Mouse (Mus musculus) monocyte, adult 2 months (primary cell): ENCODE results near the gene Gm13283.
"Not testable (repeated sequence)": the region's sequence is repeated elsewhere in the genome, so short reads cannot be mapped to it uniquely, and the experiment has no call there.

ENCODE experiments used
- DNase-seq, 2 experiments: peaks; one replicate each; pipeline ENCODE4 v3.0.0; 2022; ENCODE audit warnings: low spot score in 2 of 2, low read depth in 1 of 2

Gene Gm13283

GRCm38 (mm10) chr4:88759610-88760268 is at the start of gene Gm13283:
Gene Gm13283 (plus strand): TSS chr4:88760119.
- not testable (repeated sequence) for DNase-seq

DNA sequence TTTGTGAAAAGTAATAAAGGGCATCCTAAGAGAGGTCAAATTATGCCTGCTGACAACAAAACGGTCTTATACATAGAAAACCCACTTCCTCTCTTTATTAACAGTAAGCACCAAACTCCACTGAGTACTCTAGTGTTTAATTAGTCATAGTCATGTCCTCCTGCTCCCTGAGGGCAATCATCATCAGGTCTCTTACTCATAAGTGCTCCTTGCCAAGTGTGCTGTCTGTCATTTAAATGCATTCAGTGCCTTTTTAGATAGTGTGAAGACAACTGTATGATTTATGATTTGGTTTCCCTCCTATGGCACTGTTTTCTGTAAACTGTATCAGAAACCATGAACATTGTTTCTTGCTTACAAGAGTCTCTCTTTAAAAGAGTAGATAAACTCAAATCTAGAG is 45.6 kb upstream of the Gm13283 start:
- no peak for DNase-seq

DNA sequence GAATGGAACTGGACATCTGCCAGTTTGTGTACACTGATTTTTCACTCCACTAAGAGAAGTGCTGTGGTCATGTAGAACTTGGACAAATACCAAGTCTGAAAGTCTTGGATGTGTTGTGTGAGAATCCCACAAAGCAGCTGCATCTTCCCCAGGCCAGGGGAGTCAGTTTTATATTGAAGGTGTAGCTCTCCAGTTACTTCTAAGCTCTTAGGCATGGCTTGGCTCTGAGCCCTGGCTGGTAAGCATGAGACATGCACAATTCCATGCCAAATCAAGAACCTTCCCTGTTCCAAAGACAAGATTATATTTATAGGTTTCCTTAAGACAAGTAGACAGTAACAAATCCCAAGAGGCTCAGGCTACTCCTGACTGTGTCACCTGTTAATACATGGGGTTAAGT is 44.9 kb upstream of the Gm13283 start:
- DNase-seq, result no peak

GRCm38 (mm10) chr4:88718715-88719114 is 41.2 kb upstream of the Gm13283 start:
- no peak for DNase-seq

DNA sequence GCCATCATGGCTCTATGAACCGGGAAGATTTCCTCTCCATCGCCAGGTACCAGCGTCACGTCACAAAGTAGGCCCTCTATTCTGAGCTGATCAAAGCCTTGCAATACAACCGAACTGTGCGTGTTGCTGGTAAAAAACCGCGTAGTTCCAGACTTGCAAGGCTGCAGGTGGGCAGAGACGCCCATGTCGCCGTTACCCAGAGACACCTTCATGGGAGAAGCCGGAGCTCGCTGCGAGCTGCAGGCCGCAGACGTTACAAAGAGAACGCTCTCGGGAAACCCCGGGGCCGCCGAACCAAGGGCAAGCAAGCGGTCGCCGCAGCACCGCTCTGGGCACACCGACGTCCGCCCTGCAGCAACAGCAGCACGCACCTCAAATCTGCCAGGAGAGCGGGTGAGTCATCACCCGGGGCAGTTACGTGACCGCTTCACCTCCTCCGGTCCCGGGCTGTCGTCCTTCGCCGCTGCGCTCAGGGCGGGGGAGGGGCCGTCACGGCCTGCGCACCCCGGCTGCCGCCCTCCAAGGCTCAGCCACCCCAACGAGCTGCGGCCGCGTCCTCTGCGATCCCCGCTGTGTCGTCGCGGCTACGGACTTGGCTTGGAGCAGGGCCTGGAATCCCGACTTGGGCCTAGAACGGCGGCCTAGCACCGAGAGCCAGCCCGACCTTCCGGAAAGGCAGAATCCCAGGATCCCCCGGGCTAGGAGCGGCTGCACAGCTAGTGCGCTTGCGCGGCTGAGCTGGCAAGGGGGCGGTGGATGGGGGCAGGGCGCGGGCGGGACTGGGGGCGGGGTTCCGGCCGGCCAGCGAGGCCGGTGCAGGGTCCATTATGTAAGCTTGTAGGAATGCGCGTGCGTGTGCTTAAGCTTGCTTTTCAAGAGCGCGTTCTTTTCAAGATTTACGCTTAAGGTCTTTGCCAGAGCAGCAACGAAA is 37.9 kb upstream of the Gm13283 start, which contains the start of the genes Gm26566 and Klhl9:
Gene Gm26566 (plus strand): TSS at position 15 of the 931 bp plus-strand sequence.
Gene Klhl9 (minus strand): TSS at position 675 of the 931 bp plus-strand sequence.
- DNase-seq, result peak; percentile 67 to 78

GRCm38 (mm10) chr4:88723497-88724090 is 36.3 kb upstream of the Gm13283 start:
- no peak for DNase-seq

DNA sequence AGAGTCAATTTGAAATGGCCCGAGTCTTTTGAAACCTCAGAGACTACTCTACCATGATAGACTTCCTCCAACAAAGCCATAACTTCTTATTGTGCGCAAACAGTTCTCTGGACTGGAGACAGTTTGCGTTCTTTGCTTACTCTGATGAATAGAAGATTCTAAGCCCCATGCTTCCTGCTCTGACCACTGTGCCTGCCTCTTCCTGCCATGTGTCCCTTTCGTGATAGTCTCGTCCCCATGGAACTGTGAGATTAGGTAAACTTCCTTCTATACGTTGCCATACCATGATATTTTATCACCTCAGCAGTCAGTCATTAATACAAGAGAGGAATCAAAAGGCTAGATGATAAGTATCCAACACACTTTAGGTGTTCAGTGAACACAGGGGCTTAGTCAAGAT is 33.2 kb upstream of the Gm13283 start:
- no peak for DNase-seq

- no peak for DNase-seq
Measured at GRCm38 (mm10) chr4:88727324-88727723, 32.6 kb upstream of the Gm13283 start.

DNA sequence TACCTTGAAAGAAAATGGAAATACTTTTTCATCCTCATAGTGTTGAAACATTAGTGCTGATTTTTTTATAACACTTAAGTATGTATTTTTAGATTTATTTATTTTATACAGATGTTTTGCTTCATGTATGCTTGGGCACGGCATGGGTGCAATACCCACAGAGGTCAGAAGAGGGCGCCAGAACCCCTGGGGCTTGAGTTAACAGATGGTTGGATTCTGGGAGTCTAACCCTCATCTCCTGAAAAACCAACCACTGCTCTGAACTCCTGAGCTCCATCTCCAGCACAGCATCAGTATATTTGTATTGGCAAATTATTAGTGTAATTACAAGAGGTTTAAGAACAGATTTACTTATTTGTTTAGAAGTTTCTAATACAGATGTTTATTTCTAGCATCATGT is 21.4 kb upstream of the Gm13283 start:
- peak in 1 of 2 experiments; percentile 62 for DNase-seq

DNA sequence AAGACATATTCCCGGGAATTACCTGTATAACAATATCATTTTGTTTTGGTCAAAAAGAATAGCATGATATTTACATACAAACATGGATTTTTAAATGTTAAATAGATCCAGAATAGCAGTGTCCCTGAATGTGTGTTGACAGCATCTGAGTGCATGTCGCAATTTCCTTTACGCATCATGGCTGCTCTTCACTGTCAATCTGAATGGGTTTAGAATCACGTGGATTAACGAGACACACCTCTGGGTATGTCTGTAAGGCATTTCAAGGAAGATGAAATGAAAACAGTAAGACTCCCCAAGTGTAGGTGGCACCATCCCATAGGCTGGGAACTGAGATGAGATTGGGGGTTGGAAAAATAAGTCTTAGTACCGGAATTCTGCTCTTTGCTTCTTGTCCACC is 20.9 kb upstream of the Gm13283 start:
- DNase-seq, result no peak

GRCm38 (mm10) chr4:88741426-88741825 is 18.5 kb upstream of the Gm13283 start:
- no peak for DNase-seq

DNA sequence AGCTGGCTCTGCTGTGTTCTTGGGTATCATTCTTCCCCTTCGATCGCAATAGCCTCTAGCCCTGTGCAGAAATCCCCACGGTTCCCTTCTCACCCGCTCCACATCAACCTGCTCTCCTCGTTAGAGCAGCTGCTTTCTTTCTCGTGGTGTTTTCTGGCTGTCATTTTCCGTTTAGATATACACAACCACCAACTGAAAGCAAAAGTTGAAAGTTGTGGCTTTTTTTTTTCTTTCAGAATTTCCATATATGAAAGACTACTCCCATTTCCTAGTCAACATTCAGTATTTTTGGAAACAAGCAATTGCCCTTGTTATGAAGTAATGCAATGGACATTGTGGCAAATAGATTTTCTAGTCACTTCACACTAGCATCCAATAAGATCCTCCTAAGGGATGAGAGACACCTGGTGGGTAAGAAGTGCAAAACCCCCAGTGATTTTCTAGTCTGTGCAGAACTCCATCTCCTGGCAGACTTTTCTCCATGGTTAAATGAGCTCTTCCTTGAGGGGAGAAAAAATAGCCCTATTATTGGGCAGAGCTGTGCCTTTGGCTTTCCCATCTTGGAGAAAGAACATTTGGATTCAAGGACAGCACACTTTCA is 17.0 kb upstream of the Gm13283 start:
- DNase-seq, result no peak

DNA sequence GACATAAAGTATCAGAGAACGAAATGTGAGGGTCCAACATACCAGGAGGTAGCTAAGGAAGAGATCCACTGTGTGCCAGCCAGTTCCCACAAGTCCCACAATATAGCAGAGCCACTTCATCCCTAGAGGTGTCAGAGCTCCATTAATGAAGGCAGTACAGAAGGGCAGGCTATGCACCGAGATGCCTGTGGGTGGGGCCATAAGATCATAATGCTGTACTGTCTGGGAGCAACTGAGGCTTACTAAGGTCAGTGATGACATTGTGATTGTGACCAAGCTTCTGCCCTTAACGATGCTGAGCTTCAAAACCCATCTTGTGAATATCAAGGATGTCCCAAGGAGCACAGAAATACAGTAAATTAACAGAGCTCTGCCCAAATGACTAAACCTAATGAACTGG is 15.7 kb upstream of the Gm13283 start:
- no peak for DNase-seq

GRCm38 (mm10) chr4:88749926-88750325 is 10.0 kb upstream of the Gm13283 start:
- DNase-seq, result no peak

DNA sequence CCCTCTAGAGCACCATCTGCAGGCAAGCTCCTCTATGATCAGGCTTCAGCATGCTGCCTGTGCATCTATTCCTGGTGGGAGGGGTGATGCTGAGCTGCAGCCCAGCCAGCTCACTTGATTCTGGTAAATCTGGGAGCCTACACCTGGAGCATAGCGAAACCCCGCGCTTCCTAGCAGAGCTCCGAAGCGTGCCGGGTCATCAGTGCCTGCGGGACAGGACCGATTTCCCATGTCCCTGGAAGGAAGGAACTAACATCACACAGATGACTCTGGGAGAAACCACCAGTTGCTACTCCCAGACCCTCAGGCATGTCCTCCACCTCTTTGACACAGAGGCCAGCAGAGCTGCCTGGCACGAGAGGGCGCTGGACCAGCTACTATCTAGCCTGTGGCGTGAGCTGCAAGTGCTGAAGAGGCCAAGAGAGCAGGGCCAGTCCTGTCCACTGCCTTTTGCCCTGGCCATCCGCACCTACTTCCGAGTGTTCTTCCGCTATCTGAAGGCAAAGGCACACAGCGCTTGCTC is 5.0 kb upstream of the Gm13283 start, which contains the start of gene Gm13271:
Gene Gm13271 (plus strand): TSS at position 51 of the 523 bp plus-strand sequence.
- DNase-seq, result peak in 1 of 2 experiments; percentile 76

DNA sequence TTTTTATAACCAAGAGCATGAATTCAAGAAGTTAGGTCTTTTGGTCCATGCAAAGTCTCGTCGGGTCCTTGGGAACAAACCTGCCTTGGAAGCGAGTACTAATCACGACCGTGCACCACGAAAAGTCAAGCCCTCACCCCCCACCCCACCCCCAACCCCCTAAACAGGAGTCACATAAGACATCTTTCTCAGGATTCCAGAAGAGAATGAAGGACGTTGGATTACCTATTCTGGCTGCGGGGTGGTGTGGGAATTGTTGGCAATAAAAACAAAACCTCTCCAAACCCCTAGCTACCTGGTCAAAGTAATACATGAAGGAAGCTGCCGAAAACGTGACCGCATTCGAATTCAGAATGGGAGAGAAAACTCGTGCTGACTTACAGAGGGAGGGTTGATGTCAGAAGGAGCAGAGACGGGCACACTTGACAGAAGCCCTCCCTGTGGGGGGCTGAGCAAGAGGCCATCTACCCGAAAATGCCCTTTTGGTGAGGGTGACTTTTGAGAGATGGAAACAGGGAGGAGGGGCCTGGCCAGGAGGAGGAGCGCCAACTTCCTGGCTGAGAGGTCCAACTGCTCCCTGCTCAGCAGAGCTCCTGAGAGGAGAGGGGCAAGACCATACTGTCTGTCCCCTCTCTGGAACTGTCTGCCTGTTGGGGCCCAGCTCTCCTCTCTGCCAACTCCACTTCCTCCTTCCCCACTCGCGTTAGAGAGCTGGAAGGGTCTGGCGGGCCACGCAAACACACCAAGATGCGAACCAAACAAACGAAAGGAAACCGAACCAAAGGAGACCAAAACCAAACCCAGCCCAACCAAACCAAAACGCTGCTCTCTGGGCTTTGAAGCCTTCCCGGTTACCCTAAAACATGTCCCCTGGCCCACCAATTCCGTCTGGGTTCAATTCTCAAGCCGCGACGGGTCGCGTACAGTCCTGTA is 3.1 kb upstream of the Gm13283 start:
- not testable (repeated sequence) for DNase-seq

GRCm38 (mm10) chr4:88757628-88758031 is 2.3 kb upstream of the Gm13283 start:
- peak; percentile 85 to 95 for DNase-seq

DNA sequence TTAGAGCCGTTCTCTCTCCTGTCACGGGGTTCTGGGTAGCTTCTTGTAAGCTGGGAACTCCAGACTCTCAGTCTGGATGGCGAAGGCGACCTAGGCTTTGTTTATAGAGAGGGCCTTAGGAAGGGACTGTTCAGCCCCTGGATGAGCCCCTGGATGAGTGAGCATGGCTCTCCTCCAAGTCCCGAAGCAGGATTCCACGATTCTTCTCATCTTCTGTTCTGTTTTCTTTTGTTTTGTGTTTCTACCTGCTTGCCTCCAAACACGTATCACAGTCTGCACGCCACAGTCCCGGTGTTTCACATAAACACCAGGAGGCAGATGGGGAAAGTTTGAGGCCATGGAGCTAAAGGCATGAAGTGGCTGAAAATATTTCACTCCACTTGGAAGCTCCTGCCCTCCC is 1.2 kb upstream of the Gm13283 start:
- not testable (repeated sequence) for DNase-seq

DNA sequence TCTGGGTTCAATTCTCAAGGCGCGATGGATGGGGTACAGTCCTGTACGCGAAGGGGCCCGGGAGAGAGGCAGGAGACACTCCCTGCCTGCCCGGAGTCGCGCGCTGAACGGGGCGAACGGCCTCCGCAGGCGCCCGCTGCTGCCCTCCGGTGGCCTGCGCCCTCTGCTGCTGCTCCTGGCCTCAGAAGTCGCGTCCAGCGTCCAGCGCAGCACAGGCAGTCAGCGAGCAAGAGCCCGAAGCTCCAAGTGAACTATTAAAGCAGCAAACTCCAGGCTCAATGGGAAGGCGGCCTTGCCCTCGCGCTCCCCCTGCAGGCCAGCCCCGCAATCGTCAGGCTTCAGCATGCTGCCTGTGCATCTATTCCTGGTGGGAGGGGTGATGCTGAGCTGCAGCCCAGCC is 512 bp downstream of the Gm13283 start:
- DNase-seq, result peak; percentile 63 to 64

DNA sequence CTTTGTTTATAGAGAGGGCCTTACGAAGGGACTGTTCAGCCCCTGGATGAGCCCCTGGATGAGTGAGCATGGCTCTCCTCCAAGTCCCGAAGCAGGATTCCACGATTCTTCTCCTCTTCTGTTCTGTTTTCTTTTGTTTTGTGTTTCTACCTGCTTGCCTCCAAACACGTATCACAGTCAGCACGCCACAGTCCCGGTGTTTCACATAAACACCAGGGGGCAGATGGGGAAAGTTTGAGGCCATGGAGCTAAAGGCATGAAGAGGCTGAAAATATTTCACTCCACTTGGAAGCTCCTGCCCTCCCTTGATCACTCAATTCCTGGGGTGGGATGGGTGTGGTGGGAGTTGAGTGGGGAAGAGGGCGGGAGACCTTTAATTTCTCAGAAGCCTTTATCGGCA is 1.9 kb downstream of the Gm13283 start:
- peak; percentile 67 to 70 for DNase-seq
